Mouse (Mus musculus) ES-E14 (cell line): ENCODE measurements at regions not wholly inside any gene's neighbourhood (a gene's known extent, or its start where the extent isn't known, plus 50 kb on each side); places are given as distances from the start of the nearest gene placed in this dataset.

Experiments used
- CHD2 ChIP-seq: IDR thresholded peaks from 2 replicates; pipeline ENCODE4 v1.6.1; 2014; ENCODE audit warnings: mild to moderate bottlenecking, low read depth, low read length, inconsistent platforms
- MAFK ChIP-seq: IDR thresholded peaks from 2 replicates; pipeline ENCODE4 v1.6.1; 2014; ENCODE audit warnings: mild to moderate bottlenecking, low read depth, low read length, inconsistent platforms; ENCODE audit not compliant: insufficient read depth
- ZC3H11A ChIP-seq: IDR thresholded peaks from 2 replicates; pipeline ENCODE4 v1.6.1; 2012; ENCODE audit warnings: low read depth, mild to moderate bottlenecking, inconsistent platforms, low read length, borderline replicate concordance
- ZNF384 ChIP-seq: IDR thresholded peaks from 2 replicates; pipeline ENCODE4 v1.6.1; 2012; ENCODE audit warnings: low read depth, low read length, inconsistent platforms

GRCm38 (mm10) chr6:51761506-51761905 lies 237.8 kb downstream of the Snx10 start:
- no peak for TF ChIP-seq ZC3H11A
- TF ChIP-seq CHD2 = no peak
- TF ChIP-seq ZNF384 = no peak
- TF ChIP-seq MAFK = no peak
